Mouse (Mus musculus): ENCODE data around the gene Ddi2. TPM values are rescaled to one million over a fixed set of nuclear protein-coding genes. Genes with fewer than 3 reads are reported as not detected.

Ddi2 gene
- polyA plus RNA-seq, 1 experiment from 2014 or later: 22.4 TPM

DNA sequence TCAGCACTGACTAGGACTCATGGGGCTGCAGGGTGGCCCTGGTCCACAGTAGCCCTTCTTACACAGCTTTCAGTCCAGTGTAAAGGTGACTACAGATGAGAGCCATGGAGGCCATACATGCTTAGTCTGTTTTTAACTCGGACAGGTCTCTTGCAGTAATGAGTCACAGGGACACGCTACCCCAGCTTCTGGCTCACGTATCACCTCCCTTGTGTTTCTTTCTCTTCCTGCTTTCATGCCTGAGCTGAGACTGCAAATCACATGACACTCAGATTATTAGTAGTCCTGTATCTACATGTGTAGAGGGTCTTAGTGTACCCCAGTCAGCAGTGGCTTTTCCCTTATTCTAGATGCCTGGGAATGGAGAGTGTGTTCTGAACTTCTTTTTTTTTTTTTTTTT, 41.8 kb upstream of the Ddi2 start:
- 93% methylated on average over 3 of the region's 3 CpGs for WGBS

DNA sequence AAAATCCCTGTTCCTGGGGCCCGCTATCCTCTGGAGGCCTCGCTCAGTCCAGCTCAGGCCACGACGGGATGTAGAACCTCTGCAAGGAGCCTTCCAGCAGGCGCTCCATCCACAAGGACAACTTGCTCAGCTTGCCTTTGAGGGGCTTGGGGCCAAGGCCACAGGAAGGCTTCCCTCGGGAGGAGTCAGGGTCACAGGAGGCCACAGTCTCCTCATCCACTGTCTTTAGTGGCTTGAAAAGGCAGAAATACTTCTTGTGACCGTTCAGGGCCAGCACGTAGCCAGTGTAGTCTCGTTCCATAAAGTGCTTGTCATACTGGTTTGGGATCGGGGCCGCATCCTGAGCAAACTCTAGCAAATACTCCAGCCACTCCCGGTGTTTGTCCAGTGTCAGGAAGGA, 40.3 kb upstream of the Ddi2 start:
- H3K36me3 ChIP-seq (ENCODE audit: control insufficient read depth, insufficient read depth, low read length): peaks cover 15% of the 10 kb centered on the region

More for the DNA sequence above, 41.8 kb upstream of the Ddi2 start:
- Histone ChIP-seq H3K27ac (replicated peaks; ENCODE audit: low read depth, low read length) (no peak overlapping the region), H3K4me2 (ENCODE audit: low read depth, severe bottlenecking) (no peak overlapping the region), H3K4me1 (ENCODE audit: control insufficient read depth, insufficient read depth, low read length) (no peaks in the 10 kb centered on the region), H3K9ac (ENCODE audit: low read length) (no peak overlapping the region), H3K36me3 (ENCODE audit: control insufficient read depth, insufficient read depth, low read length) (peaks cover 21% of the 10 kb centered on the region), H3K4me3 (ENCODE audit: low read depth, low read length) (no peak overlapping the region), H3K27me3 (ENCODE audit: control insufficient read depth, insufficient read depth, low read length) (no peaks in the 10 kb centered on the region), H3K9me3 (ENCODE audit: control insufficient read depth, low read length) (no peaks in the 10 kb centered on the region)
- DNase-seq (ENCODE audit: low spot score) (no peak), ATAC-seq (ENCODE audit: insufficient number of reproducible peaks, low FRiP score, low TSS enrichment, low read depth) (no peak)

DNA sequence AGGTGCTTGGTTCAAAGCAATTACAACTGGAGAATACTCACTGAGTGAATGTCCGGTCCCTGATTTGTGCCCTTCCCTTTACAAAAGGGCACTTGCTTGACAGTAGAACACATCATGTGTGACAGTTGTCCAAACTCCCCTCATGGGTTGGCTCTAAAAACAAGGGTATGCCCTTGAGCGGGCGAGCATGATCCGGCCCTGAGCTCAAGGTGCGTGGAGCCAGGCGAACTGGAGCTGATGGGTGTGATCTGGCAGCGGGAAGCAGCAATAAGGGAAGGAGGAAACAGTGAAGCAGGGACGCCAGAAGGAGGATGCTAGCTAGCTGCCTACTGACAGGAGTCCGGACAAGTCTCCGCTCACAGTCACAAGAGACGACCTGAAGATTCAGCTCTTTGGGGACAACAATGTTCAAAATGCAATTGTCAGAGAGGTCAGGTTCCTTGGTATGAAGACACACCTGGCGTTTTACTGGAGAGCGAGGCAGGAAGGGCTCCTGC, 38.9 kb upstream of the Ddi2 start:
- Histone ChIP-seq H3K9me3 (ENCODE audit: control insufficient read depth, low read length) (no peaks in the 10 kb centered on the region), H3K36me3 (ENCODE audit: control insufficient read depth, insufficient read depth, low read length) (peaks cover 13% of the 10 kb centered on the region), H3K4me3 (ENCODE audit: low read depth, low read length) (no peak overlapping the region), H3K4me2 (ENCODE audit: low read depth, severe bottlenecking) (no peak overlapping the region), H3K27me3 (ENCODE audit: control insufficient read depth, insufficient read depth, low read length) (no peaks in the 10 kb centered on the region), H3K27ac (replicated peaks; ENCODE audit: low read depth, low read length) (no peak overlapping the region), H3K9ac (ENCODE audit: low read length) (no peak overlapping the region), H3K4me1 (ENCODE audit: control insufficient read depth, insufficient read depth, low read length) (no peaks in the 10 kb centered on the region)
- WGBS: 93% methylated on average over 13 of the region's 13 CpGs
- DNase-seq (ENCODE audit: low spot score): no peak
- no peak for ATAC-seq (ENCODE audit: insufficient number of reproducible peaks, low FRiP score, low TSS enrichment, low read depth)

More for the DNA sequence above, 40.3 kb upstream of the Ddi2 start:
- Histone ChIP-seq H3K4me1 (ENCODE audit: control insufficient read depth, insufficient read depth, low read length) (no peaks in the 10 kb centered on the region), H3K4me3 (ENCODE audit: low read depth, low read length) (no peak overlapping the region), H3K9me3 (ENCODE audit: control insufficient read depth, low read length) (no peaks in the 10 kb centered on the region), H3K4me2 (ENCODE audit: low read depth, severe bottlenecking) (no peak overlapping the region), H3K27me3 (ENCODE audit: control insufficient read depth, insufficient read depth, low read length) (no peaks in the 10 kb centered on the region), H3K9ac (ENCODE audit: low read length) (no peak overlapping the region), H3K27ac (replicated peaks; ENCODE audit: low read depth, low read length) (no peak overlapping the region)
- ATAC-seq (ENCODE audit: insufficient number of reproducible peaks, low FRiP score, low TSS enrichment, low read depth) (no peak), DNase-seq (ENCODE audit: low spot score) (no peak)
- WGBS: 94% methylated on average over 12 of the region's 12 CpGs

DNA sequence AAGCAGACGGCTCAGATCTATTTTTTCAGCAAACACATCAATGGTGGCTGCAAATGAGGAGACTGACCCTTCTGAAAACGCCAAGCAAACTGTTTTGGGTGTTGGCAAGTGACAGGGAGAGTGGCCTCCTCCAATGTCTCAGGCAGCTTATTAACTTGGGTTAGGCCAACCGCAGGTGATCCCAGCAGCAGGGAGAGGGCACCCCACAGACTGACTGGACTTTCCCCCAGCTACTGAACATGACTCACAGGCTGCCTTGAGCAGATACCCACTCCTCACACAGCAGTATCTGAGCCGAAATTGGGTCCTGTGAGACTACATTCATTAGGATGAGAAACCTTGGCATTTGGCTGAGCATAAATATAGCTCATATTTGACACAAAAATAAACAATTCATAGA, 37.7 kb upstream of the Ddi2 start:
- ATAC-seq (ENCODE audit: insufficient number of reproducible peaks, low FRiP score, low TSS enrichment, low read depth) (no peak), DNase-seq (ENCODE audit: low spot score) (no peak)
- no peak overlapping the region for H3K4me3 ChIP-seq (ENCODE audit: low read depth, low read length)
- H3K9ac ChIP-seq (ENCODE audit: low read length): no peak overlapping the region
- H3K4me1 ChIP-seq (ENCODE audit: control insufficient read depth, insufficient read depth, low read length): no peaks in the 10 kb centered on the region
- H3K9me3 ChIP-seq (ENCODE audit: control insufficient read depth, low read length): no peaks in the 10 kb centered on the region
- H3K4me2 ChIP-seq (ENCODE audit: low read depth, severe bottlenecking): no peak overlapping the region
- H3K36me3 ChIP-seq (ENCODE audit: control insufficient read depth, insufficient read depth, low read length): peaks cover 13% of the 10 kb centered on the region
- whole genome bisulfite sequencing: 83% methylated on average over 4 of the region's 4 CpGs
- no peaks in the 10 kb centered on the region for H3K27me3 ChIP-seq (ENCODE audit: control insufficient read depth, insufficient read depth, low read length)
- no peak overlapping the region for H3K27ac ChIP-seq (replicated peaks; ENCODE audit: low read depth, low read length)

DNA sequence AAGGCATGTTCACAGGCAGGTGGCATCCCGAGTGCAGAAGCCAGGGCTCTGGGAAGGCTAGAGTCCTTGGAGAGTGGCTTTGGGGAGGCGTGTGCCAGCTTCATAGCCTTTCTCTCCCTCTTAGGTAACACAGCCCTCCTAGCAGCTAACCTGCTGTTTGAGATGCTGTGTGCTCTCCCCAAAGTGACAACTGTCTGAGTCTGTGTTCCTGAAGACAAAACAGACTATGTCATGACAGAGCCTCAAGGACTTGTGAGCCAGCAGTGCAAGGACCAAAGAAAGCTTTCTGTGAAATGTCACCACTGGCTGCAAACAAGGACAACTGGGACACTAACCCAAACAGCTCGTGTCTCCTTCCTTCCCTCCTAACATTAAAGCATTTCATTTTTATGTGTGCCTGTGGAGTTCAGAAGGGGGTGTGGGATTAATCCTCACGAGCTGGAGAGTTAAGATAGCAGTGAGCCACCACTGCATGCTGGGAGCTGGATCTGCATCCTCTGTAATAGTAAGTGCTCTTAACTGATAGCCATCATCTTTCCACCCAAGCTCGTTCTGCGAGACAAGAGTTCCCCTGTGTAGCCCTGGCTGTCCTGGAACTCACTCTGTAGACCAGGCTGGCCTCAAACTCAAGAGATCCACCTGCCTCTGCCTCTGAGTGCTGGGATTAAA, 35.8 kb upstream of the Ddi2 start:
- DNase-seq (ENCODE audit: low spot score) (no peak), ATAC-seq (ENCODE audit: insufficient number of reproducible peaks, low FRiP score, low TSS enrichment, low read depth) (no peak)
- Histone ChIP-seq H3K27me3 (ENCODE audit: control insufficient read depth, insufficient read depth, low read length) (no peaks in the 10 kb centered on the region), H3K4me1 (ENCODE audit: control insufficient read depth, insufficient read depth, low read length) (no peaks in the 10 kb centered on the region), H3K27ac (replicated peaks; ENCODE audit: low read depth, low read length) (no peak overlapping the region), H3K4me3 (ENCODE audit: low read depth, low read length) (no peak overlapping the region), H3K9me3 (ENCODE audit: control insufficient read depth, low read length) (no peaks in the 10 kb centered on the region), H3K9ac (ENCODE audit: low read length) (no peak overlapping the region), H3K36me3 (ENCODE audit: control insufficient read depth, insufficient read depth, low read length) (peaks cover 8% of the 10 kb centered on the region), H3K4me2 (ENCODE audit: low read depth, severe bottlenecking) (no peak overlapping the region)
- WGBS: 73% methylated on average over 6 of the region's 6 CpGs

DNA sequence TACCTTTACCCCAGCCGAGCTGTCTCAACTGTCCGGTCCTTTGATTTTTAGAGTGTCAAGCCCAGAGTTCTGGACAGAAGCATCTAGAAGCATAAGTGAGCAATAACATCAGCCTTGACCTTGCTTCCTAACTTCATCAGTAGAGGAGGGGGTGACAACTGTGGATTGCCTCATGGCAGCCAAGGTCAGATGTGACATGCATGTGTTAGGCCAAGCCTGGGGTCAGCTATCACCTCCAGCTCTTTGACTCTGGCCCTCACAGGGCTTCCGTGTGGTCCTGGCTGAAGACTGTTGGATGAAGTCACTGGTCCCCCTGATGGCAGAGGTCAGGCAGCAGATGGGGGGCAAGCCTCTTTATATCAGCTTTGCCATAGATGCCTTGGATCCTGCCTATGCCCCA, 33.9 kb upstream of the Ddi2 start:
- ATAC-seq (ENCODE audit: insufficient number of reproducible peaks, low FRiP score, low TSS enrichment, low read depth): no peak
- 80% methylated on average over 3 of the region's 3 CpGs for WGBS
- H3K4me2 ChIP-seq (ENCODE audit: low read depth, severe bottlenecking): no peak overlapping the region

DNA sequence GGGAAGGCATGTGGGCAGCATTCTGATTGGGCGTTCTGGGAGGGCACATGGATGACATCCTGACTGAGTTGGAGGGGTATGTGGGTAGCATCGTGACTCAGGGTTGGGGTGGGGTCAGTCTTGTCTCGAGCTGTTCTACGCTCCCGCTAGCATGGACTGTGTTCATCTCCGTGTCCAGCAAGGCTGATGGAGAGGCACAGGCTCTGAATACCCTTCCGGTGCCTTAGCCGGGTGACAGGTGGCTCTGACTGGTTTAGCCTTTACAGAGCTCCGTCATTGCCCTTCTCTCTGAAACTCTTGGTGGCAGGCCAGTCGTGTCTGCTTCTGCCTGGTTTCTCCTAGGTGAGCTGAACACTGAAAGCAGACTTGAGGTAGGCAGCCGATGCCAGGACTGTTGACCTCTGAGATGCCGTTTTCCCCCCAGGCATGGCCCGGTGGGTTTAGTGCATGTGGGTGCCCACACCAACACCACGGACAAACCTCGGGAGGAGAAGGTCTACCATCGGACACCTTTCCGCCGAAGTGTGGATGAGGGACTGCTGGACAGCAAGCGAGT, 32.2 kb upstream of the Ddi2 start:
- Histone ChIP-seq H3K9me3 (ENCODE audit: control insufficient read depth, low read length) (no peaks in the 10 kb centered on the region), H3K4me1 (ENCODE audit: control insufficient read depth, insufficient read depth, low read length) (no peaks in the 10 kb centered on the region), H3K27ac (replicated peaks; ENCODE audit: low read depth, low read length) (no peak overlapping the region), H3K9ac (ENCODE audit: low read length) (no peak overlapping the region), H3K27me3 (ENCODE audit: control insufficient read depth, insufficient read depth, low read length) (no peaks in the 10 kb centered on the region), H3K4me2 (ENCODE audit: low read depth, severe bottlenecking) (no peak overlapping the region), H3K36me3 (ENCODE audit: control insufficient read depth, insufficient read depth, low read length) (no peaks in the 10 kb centered on the region), H3K4me3 (ENCODE audit: low read depth, low read length) (no peak overlapping the region)
- DNase-seq (ENCODE audit: low spot score): no peak
- no peak for ATAC-seq (ENCODE audit: insufficient number of reproducible peaks, low FRiP score, low TSS enrichment, low read depth)
- WGBS: 93% methylated on average over 19 of the region's 19 CpGs

More for the DNA sequence above, 33.9 kb upstream of the Ddi2 start:
- Histone ChIP-seq H3K4me3 (ENCODE audit: low read depth, low read length) (no peak overlapping the region), H3K36me3 (ENCODE audit: control insufficient read depth, insufficient read depth, low read length) (peaks cover 2% of the 10 kb centered on the region; the same call in 1 of the 2 replicates), H3K27ac (replicated peaks; ENCODE audit: low read depth, low read length) (no peak overlapping the region), H3K9me3 (ENCODE audit: control insufficient read depth, low read length) (no peaks in the 10 kb centered on the region), H3K9ac (ENCODE audit: low read length) (no peak overlapping the region), H3K4me1 (ENCODE audit: control insufficient read depth, insufficient read depth, low read length) (no peaks in the 10 kb centered on the region), H3K27me3 (ENCODE audit: control insufficient read depth, insufficient read depth, low read length) (no peaks in the 10 kb centered on the region)
- DNase-seq (ENCODE audit: low spot score): no peak

DNA sequence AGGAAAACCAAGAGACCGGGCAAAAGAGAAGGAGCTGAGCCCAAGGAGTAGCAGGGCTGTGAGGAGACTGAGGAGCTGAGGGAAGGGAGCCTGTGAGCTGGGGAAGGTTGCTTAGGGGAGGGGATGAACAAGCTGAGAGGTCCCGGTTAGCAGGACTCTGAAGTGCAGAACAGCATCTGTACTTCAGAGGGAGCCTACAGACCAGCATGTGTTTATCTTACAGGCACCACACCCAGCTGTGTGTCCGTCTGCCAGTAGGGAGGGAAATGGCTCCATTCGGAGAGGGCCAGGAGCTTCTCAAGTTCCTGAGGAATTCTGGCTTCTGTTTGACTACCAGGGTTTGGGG, 28.8 kb upstream of the Ddi2 start:
- 1% methylated on average over 4 of the region's 4 CpGs for WGBS
- H3K36me3 ChIP-seq (ENCODE audit: control insufficient read depth, insufficient read depth, low read length): no peaks in the 10 kb centered on the region
- peaks cover 2% of the 10 kb centered on the region; the same call in 1 of the 2 replicates for H3K4me1 ChIP-seq (ENCODE audit: control insufficient read depth, insufficient read depth, low read length)
- H3K27me3 ChIP-seq (ENCODE audit: control insufficient read depth, insufficient read depth, low read length): no peaks in the 10 kb centered on the region
- ATAC-seq (ENCODE audit: insufficient number of reproducible peaks, low FRiP score, low TSS enrichment, low read depth) (no peak), DNase-seq (ENCODE audit: low spot score) (no peak)
- H3K4me3 ChIP-seq (ENCODE audit: low read depth, low read length): no peak overlapping the region
- no peak overlapping the region for H3K9ac ChIP-seq (ENCODE audit: low read length)
- H3K4me2 ChIP-seq (ENCODE audit: low read depth, severe bottlenecking): no peak overlapping the region
- no peak overlapping the region for H3K27ac ChIP-seq (replicated peaks; ENCODE audit: low read depth, low read length)
- no peaks in the 10 kb centered on the region for H3K9me3 ChIP-seq (ENCODE audit: control insufficient read depth, low read length)

All from limb, embryonic 11.5 days (tissue).